Mouse (Mus musculus) forebrain, embryonic 10.5 days (tissue): ENCODE measurements around the gene B130006D01Rik. TPM values are rescaled to one million over a fixed set of nuclear protein-coding genes. Genes with fewer than 3 reads are reported as not detected.

Experiments used
- DNase-seq: peaks from one replicate; pipeline ENCODE4 v3.0.0-alpha.2; 2017; ENCODE audit warnings: low spot score; ENCODE audit errors: extremely low spot score
- H3K27ac ChIP-seq: fragments of 300-500 bp; sonication (generic); 2 replicates; pipeline ENCODE4 v1.5.1; 2016; ENCODE audit warnings: mild to moderate bottlenecking
- H3K27me3 ChIP-seq: fragments of 300-500 bp; sonication (generic); 2 replicates; pipeline ENCODE4 v1.6.1; 2016; ENCODE audit warnings: mild to moderate bottlenecking; ENCODE audit not compliant: poor library complexity, severe bottlenecking
- H3K36me3 ChIP-seq: fragments of 300-500 bp; sonication (generic); replicated peaks from 2 replicates; pipeline ENCODE4 v1.6.1; 2016; ENCODE audit warnings: mild to moderate bottlenecking, moderate library complexity
- H3K4me1 ChIP-seq: fragments of 300-500 bp; sonication (generic); 2 replicates; pipeline ENCODE4 v1.6.1; 2016
- H3K4me3 ChIP-seq: fragments of 300-500 bp; sonication (generic); 2 replicates; pipeline ENCODE4 v1.5.1; 2016; ENCODE audit warnings: mild to moderate bottlenecking, moderate library complexity
- H3K9me3 ChIP-seq: fragments of 300-500 bp; sonication (generic); 2 replicates; pipeline ENCODE4 v1.6.1; 2016; ENCODE audit warnings: mild to moderate bottlenecking, moderate library complexity
- WGBS: fragments of 180-500 bp; shearing (Covaris S2); methylation state at CpG from one replicate; pipeline ENCODE4 v1.1.7; 2016; 5-methylcytosine and 5-hydroxymethylcytosine counted together
- polyA plus RNA-seq: library from polyadenylated mRNA; unstranded; fragments of >200 nt; fragmentation: Nextera tagmentation; extraction: Ambion mirVana; gene quantifications from 2 replicates; pipeline ENCODE4 v1.2.1, GENCODE M21; 2016

B130006D01Rik gene
- polyA plus RNA-seq, 1 experiment from 2014 or later, result 1.4 TPM

DNA sequence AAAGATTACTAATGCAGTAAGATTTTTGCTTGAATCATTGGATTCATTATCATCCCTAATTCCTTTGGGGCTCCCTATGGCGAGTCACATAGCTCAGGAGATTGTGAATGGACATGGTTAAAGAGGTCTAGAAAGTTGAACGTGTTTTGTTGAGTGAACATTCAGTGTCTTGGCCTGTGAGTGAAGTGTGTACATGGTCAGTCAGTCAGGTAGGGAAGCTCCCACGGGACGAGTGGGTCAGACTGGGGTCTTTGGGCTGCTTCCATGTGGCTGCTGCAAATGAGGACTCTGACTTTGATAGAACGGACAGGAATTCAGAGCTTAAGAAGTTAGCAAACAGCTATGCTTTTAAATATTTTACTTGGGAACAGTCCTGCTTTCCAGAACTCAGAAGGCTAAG, 37.1 kb downstream of the B130006D01Rik start:
- H3K4me1 ChIP-seq, result no peaks in the 10 kb centered on the region
- H3K27ac ChIP-seq, result no peak overlapping the region
- H3K9me3 ChIP-seq, result no peaks in the 10 kb centered on the region
- H3K36me3 ChIP-seq, result peaks cover 68% of the 10 kb centered on the region
- H3K4me3 ChIP-seq, result no peak overlapping the region
- no peak for DNase-seq
- H3K27me3 ChIP-seq, result no peaks in the 10 kb centered on the region
- WGBS, result 91% methylated on average over 5 of the region's 5 CpGs

DNA sequence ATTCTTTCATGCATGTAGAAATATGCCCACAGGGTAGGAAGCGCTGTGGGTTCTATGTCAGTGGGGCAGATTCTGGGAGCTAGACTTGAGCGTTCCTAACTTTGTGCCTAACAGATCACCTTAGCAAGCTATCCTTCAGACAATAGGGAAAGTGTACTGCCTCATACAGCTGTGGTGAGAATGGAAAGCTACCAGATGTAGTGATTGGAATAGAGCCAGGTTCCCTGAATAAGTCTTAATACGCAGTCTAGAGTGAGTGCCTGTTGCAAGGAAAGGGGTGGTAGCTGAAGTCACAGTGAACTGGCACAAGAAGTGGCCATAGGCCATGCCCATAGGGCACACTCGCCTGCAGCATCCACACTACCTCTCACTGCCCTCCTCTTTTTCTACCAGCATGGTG, 39.6 kb downstream of the B130006D01Rik start:
- Histone ChIP-seq H3K36me3 (peaks cover 50% of the 10 kb centered on the region), H3K9me3 (no peaks in the 10 kb centered on the region), H3K27me3 (no peaks in the 10 kb centered on the region), H3K4me3 (no peak overlapping the region), H3K4me1 (no peaks in the 10 kb centered on the region), H3K27ac (no peak overlapping the region)
- DNase-seq, result no peak
- 91% methylated on average over 4 of the region's 4 CpGs for WGBS

DNA sequence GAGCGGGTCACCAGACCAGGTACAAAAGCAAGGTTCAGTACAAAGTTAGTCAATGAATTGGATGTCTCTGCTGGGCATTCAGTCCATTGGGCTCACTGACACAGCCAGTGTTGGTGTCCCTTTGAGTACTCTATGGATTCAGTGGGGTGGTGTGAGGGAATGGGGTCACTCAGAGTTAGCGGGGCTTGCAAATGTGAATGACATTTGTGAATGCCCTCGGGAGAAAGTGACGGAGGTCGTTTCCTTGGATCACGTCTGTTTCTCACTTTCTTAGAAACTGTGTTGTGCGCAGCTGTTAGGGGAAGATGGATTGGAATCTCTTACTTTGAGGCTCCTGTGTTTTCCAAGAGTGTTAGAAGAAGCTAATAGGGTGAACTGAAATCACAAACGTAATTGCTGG, 41.4 kb downstream of the B130006D01Rik start:
- 76% methylated on average over 8 of the region's 8 CpGs for WGBS
- no peak overlapping the region for H3K4me3 ChIP-seq
- H3K27me3 ChIP-seq, result no peaks in the 10 kb centered on the region
- no peak for DNase-seq
- no peaks in the 10 kb centered on the region for H3K9me3 ChIP-seq
- no peak overlapping the region for H3K27ac ChIP-seq
- peaks cover 51% of the 10 kb centered on the region for H3K36me3 ChIP-seq
- H3K4me1 ChIP-seq, result no peaks in the 10 kb centered on the region

DNA sequence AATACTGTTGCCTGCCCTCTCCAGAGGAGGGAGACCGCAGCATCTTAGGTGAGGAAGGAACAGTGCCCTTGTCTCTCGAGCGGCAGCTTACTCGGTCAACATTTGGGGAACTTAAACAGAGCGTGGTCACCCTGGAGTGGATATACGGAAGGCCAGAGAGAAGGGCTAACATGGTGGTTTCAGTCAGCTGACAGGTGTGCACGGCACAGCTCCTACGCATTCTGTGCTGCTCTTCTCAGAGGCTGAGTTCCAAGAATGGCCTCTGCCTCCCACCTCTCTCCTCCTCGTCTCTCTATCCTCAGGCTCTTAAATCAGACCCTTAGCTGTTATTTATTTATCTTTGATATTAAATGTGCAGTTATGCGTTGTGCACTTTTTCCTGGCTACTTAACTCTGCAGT, 41.9 kb downstream of the B130006D01Rik start:
- Histone ChIP-seq H3K27ac (no peak overlapping the region), H3K4me1 (no peaks in the 10 kb centered on the region), H3K27me3 (no peaks in the 10 kb centered on the region), H3K36me3 (peaks cover 51% of the 10 kb centered on the region), H3K4me3 (no peak overlapping the region), H3K9me3 (no peaks in the 10 kb centered on the region)
- whole genome bisulfite sequencing, result 93% methylated on average over 10 of the region's 10 CpGs
- no peak for DNase-seq

DNA sequence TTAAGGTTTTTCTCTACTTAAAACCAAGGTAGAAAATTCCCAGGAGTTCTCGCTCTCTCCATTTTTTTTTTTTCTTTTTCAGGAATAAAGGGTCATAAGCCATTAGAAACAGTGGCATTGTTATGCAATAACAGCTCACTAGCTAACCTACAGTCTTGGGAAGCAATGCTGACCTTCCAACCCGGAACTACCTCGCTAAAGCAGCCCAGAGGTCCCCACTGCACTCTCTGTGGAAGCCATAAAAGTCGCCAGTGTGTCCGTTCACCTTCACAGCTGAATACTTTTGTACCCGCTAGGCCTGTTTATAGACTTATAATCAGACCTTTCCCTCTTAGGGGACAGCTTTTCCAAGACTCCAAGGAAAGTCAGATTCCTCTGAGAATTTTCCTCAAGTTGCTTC, 44.9 kb downstream of the B130006D01Rik start:
- 92% methylated on average over 6 of the region's 6 CpGs for WGBS
- no peak overlapping the region for H3K27ac ChIP-seq
- H3K27me3 ChIP-seq, result no peaks in the 10 kb centered on the region
- DNase-seq, result no peak
- peaks cover 45% of the 10 kb centered on the region for H3K36me3 ChIP-seq
- H3K4me3 ChIP-seq, result no peak overlapping the region
- H3K4me1 ChIP-seq, result peaks cover 5% of the 10 kb centered on the region; the same call in 1 of the 2 replicates
- H3K9me3 ChIP-seq, result no peaks in the 10 kb centered on the region

DNA sequence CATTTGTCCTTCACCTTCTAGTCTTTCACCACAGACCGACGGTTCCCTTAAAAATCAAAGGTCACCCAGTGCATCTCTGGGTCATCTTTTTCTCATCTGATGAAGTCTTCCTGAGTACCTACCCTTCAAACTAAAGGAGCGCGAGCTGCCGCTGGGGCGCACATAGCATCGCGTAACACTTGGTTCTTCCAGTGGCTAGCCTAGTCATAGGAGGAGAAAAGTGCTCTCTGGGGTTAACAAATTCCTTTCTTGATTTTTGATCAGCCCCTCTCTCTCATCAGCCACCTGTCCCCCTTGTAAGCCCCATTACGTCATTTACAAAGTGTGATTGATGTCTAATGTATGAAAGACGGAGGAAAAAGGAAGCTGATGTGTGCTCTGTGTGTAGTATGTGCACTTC, 45.8 kb downstream of the B130006D01Rik start:
- Histone ChIP-seq H3K36me3 (peaks cover 39% of the 10 kb centered on the region), H3K27me3 (no peaks in the 10 kb centered on the region), H3K27ac (no peak overlapping the region), H3K4me3 (no peak overlapping the region), H3K9me3 (no peaks in the 10 kb centered on the region), H3K4me1 (peaks cover 5% of the 10 kb centered on the region; the same call in 1 of the 2 replicates)
- no peak for DNase-seq
- 93% methylated on average over 10 of the region's 10 CpGs for WGBS

DNA sequence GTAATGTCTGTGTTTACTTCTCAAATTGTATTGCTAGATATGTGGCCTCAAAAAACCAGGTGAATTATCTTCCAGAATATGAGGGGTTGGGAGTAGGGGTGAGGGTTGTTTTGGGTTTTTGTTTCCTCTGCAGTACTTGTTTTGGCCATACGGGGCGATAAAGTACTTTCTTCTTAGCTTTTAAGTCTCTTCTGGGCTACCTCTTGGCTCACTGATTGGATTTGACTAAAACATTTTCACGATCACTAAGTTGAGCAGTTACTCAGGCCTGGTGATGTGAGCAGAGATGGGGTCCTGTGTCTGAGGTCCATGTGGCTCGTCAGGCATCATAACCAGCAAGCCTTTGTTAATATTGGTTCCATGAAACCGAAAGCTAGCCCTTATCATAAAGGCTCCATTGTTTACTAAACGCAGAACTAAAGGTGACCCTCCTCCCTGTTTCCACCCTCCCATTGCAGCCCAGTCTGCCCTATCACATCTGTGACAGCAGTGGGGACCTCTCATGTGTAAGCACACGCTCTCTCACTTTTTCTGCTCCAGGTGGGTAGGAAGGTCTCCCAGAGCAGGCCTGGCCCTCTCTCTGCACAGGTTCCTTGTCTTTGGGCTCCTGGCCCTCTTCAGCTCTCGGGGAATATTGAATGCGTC, 47.5 kb downstream of the B130006D01Rik start:
- Histone ChIP-seq H3K36me3 (peaks cover 36% of the 10 kb centered on the region), H3K27me3 (no peaks in the 10 kb centered on the region), H3K4me3 (no peak overlapping the region), H3K9me3 (no peaks in the 10 kb centered on the region), H3K27ac (no peak overlapping the region), H3K4me1 (peaks cover 5% of the 10 kb centered on the region; the same call in 1 of the 2 replicates)
- no peak for DNase-seq
- 65% methylated on average over 9 of the region's 9 CpGs for WGBS

DNA sequence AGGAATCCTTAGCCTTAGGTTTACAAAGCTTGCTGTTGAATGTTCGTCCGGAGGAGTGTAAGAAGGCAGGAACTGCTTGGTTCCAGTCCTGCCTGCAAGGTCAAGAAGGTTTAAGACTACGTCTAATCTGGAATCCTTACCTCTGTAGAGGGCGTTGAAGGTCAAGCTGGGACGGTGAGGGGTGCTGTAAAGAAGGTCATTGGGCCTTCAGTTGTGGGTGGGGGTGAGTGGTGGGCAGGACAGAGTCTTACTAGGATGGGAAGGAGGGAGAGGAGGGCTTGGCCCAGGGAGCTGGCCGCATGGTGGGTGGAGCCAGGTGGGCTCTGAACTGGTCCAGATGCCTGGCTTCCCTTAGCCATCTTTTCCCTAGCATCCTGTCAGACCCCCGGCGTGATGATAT, 48.3 kb downstream of the B130006D01Rik start:
- no peak overlapping the region for H3K4me3 ChIP-seq
- no peak overlapping the region for H3K27ac ChIP-seq
- peaks cover 5% of the 10 kb centered on the region; the same call in 1 of the 2 replicates for H3K4me1 ChIP-seq
- H3K27me3 ChIP-seq, result no peaks in the 10 kb centered on the region
- H3K36me3 ChIP-seq, result peaks cover 35% of the 10 kb centered on the region
- no peaks in the 10 kb centered on the region for H3K9me3 ChIP-seq
- no peak for DNase-seq
- 84% methylated on average over 8 of the region's 8 CpGs for WGBS

DNA sequence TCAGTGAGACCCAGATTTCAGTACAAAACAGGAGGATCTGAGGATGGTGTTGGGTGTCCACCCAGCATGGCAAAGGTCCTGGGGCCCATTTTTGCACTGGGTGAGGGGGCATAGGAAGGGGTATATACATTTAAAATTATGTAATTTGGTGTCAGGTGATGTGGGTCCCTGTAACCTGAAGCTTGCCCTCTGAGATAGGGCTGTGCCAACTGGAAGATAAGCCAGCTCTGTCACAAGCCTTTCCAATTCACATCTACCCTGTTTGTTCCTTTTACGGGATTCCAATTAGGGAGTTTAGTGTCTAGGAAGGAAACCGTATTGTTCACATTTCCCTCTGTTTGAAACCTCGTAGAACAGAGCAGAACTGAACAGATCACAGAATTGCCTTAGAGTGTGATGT, 49.9 kb downstream of the B130006D01Rik start:
- H3K9me3 ChIP-seq, result no peaks in the 10 kb centered on the region
- no peak overlapping the region for H3K27ac ChIP-seq
- peaks cover 5% of the 10 kb centered on the region; the same call in 1 of the 2 replicates for H3K4me1 ChIP-seq
- no peak overlapping the region for H3K4me3 ChIP-seq
- no peak for DNase-seq
- peaks cover 34% of the 10 kb centered on the region for H3K36me3 ChIP-seq
- no peaks in the 10 kb centered on the region for H3K27me3 ChIP-seq
- WGBS, result 96% methylated on average over 3 of the region's 3 CpGs

Other genes with a start within 250 kb of the B130006D01Rik start
- gene Nxph3, start 209.0 kb upstream of the B130006D01Rik start, polyA plus RNA-seq, result 0.31 and 0.36 TPM in 2 replicates
- gene Ngfr, start 135.9 kb upstream of the B130006D01Rik start, polyA plus RNA-seq, result 12.3 and 14.6 TPM in 2 replicates
- gene Phb, start 56.6 kb upstream of the B130006D01Rik start, polyA plus RNA-seq, result 273 and 276 TPM in 2 replicates
- 16.5 and 18.7 TPM in 2 replicates for gene Zfp652, start 10.9 kb upstream of the B130006D01Rik start, polyA plus RNA-seq
- not detected in 2 replicates for gene Phospho1, start 100.9 kb downstream of the B130006D01Rik start, polyA plus RNA-seq
- gene Gngt2, start 113.6 kb downstream of the B130006D01Rik start, polyA plus RNA-seq, result 6.7 and 7.3 TPM in 2 replicates
- gene Abi3, start 118.9 kb downstream of the B130006D01Rik start, polyA plus RNA-seq, result 2.3 and 4.6 TPM in 2 replicates
- gene B4galnt2, start 191.3 kb downstream of the B130006D01Rik start, polyA plus RNA-seq, result not detected in 2 replicates